Mouse (Mus musculus) heart, postnatal 25 days (tissue): ENCODE results near the gene 3100002H09Rik. TPM values are rescaled to one million over a fixed set of nuclear protein-coding genes. Genes with fewer than 3 reads are reported as not detected.

ENCODE experiments used
- DNase-seq: peaks from one replicate; pipeline ENCODE4 v3.0.0; 2022; ENCODE audit warnings: low spot score
- intact Hi-C: fragments of 180-260 bp; cut with DNase I; formaldehyde crosslinking; loops from one replicate; pipeline ENCODE4 v1.15.1; 2025
- total RNA-seq, 2 experiments: library from RNA; stranded (reverse); gene quantifications; 2 replicates each; pipeline ENCODE4 v1.2.3; 2021

The 3100002H09Rik gene
- total RNA-seq, 2 experiments from 2014 or later, result not detected

DNA sequence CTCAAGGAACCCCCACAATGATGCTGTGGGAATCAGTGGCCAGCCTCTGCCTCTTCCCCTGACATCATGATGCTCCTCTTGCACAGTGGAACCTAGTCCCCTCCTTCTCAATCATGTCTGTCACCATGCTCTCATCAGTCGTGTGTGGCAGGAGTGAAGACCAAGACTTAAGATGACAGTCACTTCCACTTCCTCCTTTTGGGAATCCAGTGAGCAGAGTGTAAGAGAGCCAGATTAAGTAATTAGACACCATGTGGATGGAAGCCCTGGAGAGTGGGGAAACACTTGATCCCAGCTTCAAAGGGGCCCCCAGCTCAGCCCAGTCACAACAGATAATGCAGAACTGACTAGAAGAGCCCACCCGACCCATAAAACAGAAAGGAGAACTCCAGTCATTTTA, 47.2 kb downstream of the 3100002H09Rik start:
- DNase-seq, result no peak
- intact Hi-C loops, result no loop called here

DNA sequence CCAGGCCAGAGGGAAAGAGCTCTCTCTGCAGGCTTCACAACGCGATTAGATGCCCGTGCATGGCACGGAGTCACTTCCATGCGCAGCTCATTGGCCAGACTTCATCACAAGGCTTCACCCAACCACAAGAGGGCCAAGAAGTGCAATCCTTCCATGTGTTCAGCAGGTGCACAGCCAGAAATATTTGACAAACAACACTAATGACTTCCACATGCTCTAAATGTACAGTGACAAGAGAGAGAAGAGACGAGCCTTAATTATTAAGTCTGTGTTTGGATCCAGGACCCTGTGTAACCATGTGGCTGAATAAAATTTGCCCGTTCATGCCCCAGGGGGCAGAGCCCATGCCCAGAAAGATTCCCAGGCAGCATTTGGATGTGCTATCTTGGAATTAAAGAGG, 47.9 kb downstream of the 3100002H09Rik start:
- intact Hi-C loops, result no loop called here
- no peak for DNase-seq

Other genes with a start within 250 kb of the 3100002H09Rik start
- under 1 TPM; 0.08 to 0.14 TPM for gene Pou3f1, start 46.0 kb upstream of the 3100002H09Rik start, total RNA-seq
- 10 to 100 TPM; 10.8 to 13.2 TPM for gene Utp11, start 82.8 kb upstream of the 3100002H09Rik start, total RNA-seq
- 10 to 100 TPM; 12.7 to 14.2 TPM for gene Fhl3, start 89.9 kb upstream of the 3100002H09Rik start, total RNA-seq
- gene Sf3a3, start 104.0 kb upstream of the 3100002H09Rik start, total RNA-seq, result 10 to 100 TPM; 18.4 to 18.6 TPM
- gene Inpp5b, start 131.0 kb upstream of the 3100002H09Rik start, total RNA-seq, result 10 to 100 TPM; 10.1 to 10.4 TPM
- 10 to 100 TPM; 13.7 to 16.5 TPM for gene Mtf1, start 191.3 kb upstream of the 3100002H09Rik start, total RNA-seq
- 10 to 100 TPM; 16.1 to 16.6 TPM for gene Yrdc, start 239.9 kb upstream of the 3100002H09Rik start, total RNA-seq
- gene 1110065P20Rik, start 240.4 kb upstream of the 3100002H09Rik start, total RNA-seq, result 10 to 100 TPM; 21.8 to 23.8 TPM